Mouse (Mus musculus) neutrophil, adult 5-6 weeks (primary cell): ENCODE measurements around the gene Kremen2. TPM values are rescaled to one million over a fixed set of nuclear protein-coding genes. Genes with fewer than 3 reads are reported as not detected.
"Not testable (repeated sequence)": the region's sequence is repeated elsewhere in the genome, so short reads cannot be mapped to it uniquely, and the experiment has no call there.

Experiments
- ATAC-seq: fragments of 151-379, 151-347 bp; 2 replicates; pipeline ENCODE4 v1.8.0; 2017; ENCODE audit warnings: mild to moderate bottlenecking, moderate TSS enrichment; ENCODE audit not compliant: insufficient number of reproducible peaks, poor library complexity, low FRiP score, severe bottlenecking; ENCODE audit errors: extremely low read depth
- total RNA-seq: library from RNA; stranded (forward); fragments of 200-1000 nt; gene quantifications from 2 replicates; pipeline ENCODE4 v1.2.3, GENCODE M21; 2017

Gene Kremen2
- total RNA-seq, result 0.23 TPM in 1 of 2 replicates, not detected in the other

DNA sequence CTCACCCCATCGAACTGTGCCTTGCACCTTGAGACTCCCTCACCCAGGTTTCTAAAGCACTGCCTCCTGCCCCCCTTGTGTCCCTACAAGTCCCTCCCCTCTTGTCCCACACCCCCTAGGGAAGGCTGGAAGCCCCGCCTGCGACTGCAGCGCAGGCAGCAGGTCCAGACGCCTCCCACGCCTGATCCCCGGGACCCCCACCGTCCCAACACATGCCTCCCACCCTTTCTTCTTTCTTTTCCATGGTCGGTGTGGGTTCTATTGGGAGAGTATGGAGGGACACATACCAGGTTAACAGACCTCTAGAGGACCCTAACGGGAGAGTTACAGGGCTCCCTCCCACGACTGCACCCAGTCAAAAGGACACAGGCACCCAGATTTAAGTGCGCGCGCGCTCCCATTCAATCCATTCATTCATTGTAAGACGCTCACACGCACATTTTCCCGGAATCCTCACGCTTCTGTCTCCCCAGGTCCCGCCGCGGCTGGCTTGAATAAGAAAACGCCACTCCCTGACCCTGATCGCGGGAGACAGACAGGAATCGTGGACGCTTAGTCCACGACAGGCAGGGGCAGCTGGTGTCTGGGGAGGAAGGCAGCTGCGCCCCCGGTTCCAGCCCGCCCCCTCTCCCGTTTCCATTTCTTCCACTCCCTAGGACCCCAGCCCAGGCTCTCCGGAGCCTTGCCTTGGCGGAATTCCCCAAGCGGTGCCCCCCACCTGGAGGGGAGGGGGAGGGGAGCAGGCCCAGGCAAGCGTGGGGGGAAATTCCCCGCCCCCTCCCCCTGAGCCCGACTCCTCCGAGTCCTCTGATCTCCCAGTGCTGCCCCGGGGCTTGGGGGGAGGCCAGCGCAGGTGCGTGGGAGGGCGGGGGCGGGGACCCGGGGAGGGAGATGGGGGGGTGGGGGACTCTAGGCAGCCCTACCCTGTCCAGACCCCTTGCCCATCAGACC, at the start of gene Kremen2:
Gene Kremen2 (minus strand): TSS at position 533 of the 951 bp plus-strand sequence.
- ATAC-seq, result no peak

DNA sequence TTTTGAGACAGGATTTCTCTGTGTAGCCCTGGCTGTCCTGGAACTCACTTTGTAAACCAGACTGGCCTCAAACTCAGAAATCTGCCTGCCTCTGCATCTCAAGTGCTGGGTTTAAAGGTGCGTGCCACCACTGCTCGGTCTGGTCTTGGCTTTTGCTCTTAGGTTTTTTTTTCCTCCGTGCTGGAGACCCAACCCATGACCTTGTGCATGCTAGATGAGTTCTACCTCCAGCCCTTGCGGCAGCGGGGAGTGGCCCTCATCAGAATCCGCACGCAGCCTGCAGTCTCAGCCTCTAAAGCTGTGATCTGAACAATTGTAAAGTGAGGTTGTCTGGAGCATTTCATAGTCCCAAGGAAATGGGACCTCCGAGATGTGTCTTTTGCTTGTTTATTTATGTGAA, 49.7 kb upstream of the Kremen2 start:
- ATAC-seq, result no peak

DNA sequence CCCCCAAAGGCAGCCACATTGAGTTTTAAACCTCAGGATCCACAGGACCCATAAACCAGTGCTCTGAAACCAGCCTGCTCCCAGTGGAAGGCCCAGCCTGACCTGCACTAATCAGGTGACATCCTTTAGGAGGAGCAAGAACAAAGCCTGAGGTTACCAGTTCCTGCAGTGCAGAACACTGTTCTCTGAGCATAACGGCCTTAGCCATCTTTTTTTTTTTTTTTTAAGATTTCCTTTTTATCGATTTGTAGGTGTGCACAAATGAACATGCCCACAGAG, 45.4 kb upstream of the Kremen2 start:
- ATAC-seq, result no peak

DNA sequence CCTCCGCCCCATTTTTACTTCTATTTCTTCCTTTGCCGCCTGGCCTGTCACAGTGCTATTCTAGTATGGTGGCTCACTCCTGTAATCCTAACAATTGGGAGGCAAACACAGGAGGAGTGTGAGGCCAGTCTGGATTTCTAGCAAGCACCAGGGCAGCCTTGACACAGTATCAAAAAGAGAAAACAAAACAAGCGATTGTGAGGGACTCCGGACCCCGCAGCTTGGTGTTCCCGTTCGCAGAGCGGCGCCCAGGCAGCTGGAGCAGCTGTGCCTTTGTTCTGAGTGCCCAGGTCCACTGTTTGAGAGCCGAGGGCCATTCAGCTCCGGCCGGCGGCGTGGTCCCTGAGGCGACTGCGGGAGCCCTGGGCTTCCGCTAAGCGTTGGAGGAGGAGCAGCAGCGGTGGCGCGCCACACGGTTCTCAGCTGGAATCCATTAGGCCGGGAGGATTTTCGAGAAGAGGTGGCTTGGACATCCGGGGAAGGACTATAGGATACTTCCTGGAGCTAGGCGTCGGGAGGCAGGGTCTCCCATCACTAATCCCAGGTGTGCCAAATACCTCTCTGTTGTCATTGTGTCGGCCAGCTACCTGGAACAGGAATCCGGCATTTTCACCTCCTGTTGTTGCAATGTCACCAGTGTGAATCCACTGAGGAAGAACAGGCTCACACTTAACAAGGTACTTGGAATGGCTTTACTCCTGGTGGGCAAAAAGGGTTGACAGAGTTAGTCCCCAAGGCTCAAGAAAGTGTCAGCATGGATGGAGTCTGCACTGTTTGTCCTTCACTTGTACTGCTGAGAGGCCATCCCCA, 44.8 kb upstream of the Kremen2 start, which contains the start of gene Srrm2:
Gene Srrm2 (plus strand): TSS at position 264 of the 810 bp plus-strand sequence.
- ATAC-seq, result peak; percentile 47; the same call in 1 of the 2 replicates

DNA sequence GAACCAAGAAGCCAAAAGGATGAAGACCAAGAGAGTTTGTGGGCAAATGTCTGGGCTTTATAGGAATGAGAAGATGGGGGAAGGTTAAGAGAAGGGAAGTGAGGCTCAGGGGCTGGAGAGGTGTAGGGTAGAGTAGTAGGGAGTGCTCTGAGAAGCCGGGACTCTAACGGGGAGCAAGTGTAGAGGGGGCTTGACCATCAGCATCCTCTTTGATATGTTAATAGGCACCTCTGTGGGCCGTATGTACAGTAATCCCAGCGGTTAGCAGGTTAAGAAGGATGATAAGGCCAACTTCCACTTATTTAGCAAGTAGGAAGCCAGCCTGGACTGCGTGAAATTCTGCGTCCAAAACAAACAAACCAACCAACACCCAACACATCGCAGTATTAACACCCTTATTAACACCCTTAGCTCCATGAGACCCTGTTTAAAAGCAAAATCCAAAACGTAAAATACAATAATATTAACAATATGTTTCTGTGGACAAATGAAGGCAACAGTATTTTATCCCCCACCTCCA, 44.2 kb upstream of the Kremen2 start:
- no peak for ATAC-seq

DNA sequence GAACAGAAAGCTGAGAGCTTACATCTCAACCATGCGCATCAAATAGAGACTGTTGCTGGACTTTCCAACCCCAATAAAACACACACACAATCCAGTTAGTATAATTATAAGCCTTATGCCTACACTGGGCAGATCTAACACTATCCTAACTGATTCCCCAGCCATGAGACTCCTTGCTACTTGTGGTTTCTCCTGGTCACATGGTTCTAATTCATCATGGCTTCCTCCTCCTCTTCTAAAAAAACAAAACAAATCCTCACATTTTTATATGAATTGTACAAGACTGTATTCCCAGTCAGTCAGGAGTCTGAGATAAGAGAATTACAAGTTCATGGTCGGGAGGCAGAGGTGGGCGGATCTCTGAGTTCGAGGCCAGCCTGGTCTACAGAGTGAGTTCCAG, 43.3 kb upstream of the Kremen2 start:
- no peak for ATAC-seq

DNA sequence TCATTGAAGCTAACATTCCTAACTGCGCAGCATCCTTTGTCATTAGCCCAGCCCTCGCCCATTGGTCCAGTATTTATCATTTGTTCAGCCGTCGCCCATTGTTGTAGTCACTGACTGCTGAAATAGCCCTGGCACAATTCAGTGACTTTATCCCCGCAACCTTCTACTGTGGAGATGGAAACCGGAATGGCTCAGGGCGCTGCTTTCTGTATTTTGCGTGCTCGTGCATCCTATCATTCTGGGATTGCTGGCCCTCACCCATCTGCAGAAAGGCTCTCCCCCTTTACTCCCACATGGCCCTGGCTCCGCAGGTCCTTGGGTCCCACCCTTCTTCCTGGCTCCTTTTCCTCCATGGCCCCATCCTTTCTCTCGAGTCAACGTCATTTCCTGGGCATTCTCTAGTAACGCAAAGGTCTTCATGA, 40.9 kb upstream of the Kremen2 start:
- ATAC-seq, result no peak

DNA sequence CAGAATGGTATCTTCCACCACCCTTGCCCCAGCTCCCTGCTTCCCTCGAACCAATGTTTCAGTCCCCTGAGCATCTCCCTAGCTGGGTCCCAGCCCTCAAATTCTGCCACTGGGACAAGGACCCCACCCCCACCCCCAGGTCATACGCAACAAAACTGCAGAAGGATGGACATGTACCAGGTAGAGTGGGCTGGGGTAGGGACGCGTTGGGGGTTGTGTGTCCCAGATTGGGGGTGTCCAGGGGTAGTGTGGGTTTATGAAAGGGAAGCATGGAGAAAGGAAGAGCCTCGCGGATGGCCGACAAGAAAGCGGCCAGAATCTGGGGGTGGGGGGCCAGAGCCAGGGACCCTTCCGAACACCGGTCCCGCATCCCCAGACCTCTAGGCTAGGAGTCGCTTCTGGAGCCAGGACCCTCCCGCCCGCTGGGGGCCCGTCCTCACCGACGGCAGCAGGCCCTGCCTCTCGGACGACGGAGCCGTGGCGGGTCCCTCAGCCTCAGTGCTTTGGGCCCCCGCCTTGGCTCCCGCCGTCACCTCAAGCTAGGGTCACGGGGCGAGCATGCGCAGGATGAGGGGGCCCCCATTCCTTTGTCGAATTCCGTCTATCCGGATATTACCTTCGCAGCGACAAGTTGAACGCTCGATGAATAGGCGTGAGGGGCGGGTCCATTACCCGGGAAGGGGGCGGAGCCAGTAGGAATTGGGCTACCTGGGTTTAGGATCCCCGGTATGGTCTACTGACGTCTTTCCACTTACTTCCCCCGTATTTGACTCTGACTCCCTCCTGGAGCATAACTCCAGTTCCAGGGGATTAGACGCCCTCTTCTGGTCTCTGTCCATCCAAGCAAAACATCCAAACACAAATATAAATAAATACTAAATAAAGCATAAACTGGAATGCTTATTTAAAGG, 40.2 kb upstream of the Kremen2 start, which contains the start of gene Flywch2:
Gene Flywch2 (minus strand): TSS at position 521 of the 911 bp plus-strand sequence.
- peak; percentile 49; the same call in 1 of the 2 replicates for ATAC-seq

DNA sequence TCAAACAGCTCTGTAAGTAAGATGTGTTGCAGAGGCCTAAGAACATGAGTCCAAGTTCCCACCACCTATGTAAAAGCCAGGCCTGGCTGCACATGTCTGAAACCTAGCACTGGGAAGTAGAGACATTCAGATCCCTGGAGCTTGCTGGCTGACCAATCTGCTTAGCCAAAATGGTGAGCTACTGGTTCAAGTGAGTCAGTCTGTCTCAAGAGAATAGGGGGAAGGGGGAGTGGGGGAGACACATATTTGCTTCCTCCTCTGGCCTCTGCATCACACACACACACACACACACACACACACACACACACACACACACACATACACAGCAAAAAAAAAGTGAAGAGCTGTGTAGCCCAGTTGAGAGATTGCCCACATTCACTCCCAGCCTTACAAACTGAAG, 37.7 kb upstream of the Kremen2 start:
- ATAC-seq, result no peak

DNA sequence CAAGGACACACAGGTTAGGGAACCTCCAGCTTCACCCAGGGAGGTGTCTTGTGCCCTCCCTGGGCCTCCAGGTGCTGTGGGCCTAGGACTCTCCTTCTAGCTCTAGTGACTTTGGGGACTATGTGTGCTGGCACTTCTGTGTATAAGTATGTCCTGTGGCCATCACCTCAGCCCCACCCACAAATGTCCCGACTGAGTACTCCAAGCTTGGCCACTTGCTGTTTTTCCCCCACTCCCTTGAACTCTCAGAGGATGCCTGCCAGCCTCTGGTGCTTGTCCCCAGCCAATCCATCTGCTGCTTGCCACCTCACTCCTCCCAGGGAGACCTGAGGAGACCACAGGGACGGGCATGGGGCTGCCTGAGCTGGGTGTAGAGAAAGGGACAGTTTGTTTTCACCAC, 32.8 kb upstream of the Kremen2 start:
- ATAC-seq, result no peak

DNA sequence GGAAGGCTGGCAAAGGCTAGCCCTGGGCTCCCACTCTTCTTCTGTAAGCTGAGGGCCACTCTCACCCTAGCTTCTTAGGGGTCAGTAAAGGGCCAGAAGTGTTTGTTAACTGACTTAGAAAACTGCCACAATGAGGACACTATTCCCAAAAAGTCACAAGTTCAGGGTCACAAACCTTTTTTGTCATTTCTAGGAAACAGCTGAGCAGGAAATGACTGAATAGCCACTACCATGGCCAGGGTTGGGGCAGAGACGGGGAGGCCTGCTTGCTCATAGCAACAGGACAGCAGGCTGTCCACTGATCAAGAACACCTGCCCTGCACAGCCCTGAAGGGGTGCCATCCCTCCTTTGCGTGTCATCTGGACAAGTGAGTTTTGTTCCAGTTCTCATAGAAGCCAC, 31.5 kb upstream of the Kremen2 start:
- no peak for ATAC-seq

DNA sequence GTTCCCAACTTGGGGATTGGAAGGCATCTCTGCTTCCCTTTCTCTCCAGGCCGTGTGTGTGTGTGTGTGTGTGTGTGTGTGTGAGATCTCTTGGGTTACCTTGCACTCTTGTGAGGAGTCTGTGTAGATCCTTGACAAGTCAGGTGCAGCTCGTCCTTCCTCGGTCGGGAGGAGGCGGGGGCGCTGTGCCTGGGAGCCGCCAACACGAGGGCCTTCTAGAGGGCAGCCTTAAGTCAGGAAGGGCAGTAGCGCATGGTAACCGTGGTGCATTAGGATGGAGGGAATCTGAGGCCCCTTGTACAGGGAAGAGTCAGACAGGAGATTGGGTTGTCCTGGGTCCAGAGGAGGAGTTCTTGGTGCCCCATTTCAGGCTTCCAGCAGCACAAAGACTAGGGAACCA, 30.6 kb upstream of the Kremen2 start:
- ATAC-seq, result no peak

DNA sequence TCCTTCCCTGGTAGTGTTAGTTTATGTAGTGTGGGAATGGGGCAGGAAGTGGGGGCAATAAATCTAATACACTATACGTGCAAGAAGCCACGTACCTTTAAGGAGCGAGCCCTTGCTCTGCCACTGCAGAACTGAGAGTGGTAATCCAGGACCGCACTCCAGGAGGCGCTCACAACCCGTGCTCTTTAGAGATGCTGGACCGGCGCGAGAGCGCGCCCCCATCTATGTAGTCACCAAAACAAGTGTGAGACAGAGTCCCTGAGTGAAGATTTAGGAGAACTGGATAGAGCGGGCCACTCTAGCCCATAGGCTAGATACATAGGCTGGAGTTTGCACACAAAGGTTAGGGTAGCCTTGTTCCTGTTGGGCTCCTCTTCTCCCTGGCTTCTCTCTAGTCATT, 28.5 kb upstream of the Kremen2 start:
- peak; percentile 71 for ATAC-seq

DNA sequence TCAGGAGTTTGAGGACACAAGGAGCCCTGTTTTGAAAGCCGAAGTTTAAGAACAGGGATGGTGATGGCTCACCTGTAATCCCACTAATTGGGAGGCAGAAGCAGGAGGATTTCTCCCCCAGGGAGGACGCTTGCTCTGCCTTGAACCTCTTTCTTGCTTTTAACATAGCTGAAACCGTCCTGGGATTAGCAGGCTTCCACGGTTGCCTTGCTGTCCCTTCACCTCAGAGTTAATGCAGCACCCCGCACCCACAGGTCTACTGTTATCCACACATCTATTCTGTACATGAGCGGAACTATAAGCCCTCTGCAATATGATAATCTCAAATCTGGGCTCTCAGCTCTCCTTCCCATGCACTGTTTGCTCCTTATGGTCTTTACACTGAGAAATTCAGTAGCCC, 28.0 kb upstream of the Kremen2 start:
- no peak for ATAC-seq

DNA sequence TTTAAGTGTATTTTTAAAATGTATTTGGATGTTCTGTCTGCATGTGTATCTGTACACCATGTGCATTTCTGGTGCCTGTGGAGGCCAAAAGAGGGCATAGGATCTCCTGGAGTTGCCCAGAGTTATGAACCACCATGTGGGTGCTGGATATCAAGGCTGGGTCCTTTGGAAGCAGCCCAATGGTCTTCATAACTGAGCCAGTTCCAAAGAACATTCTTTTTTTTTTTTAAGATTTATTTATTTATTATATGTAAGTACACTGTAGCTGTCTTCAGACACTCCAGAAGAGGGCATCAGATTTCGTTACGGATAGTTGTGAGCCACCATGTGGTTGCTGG, 26.6 kb upstream of the Kremen2 start:
- not testable (repeated sequence) for ATAC-seq

DNA sequence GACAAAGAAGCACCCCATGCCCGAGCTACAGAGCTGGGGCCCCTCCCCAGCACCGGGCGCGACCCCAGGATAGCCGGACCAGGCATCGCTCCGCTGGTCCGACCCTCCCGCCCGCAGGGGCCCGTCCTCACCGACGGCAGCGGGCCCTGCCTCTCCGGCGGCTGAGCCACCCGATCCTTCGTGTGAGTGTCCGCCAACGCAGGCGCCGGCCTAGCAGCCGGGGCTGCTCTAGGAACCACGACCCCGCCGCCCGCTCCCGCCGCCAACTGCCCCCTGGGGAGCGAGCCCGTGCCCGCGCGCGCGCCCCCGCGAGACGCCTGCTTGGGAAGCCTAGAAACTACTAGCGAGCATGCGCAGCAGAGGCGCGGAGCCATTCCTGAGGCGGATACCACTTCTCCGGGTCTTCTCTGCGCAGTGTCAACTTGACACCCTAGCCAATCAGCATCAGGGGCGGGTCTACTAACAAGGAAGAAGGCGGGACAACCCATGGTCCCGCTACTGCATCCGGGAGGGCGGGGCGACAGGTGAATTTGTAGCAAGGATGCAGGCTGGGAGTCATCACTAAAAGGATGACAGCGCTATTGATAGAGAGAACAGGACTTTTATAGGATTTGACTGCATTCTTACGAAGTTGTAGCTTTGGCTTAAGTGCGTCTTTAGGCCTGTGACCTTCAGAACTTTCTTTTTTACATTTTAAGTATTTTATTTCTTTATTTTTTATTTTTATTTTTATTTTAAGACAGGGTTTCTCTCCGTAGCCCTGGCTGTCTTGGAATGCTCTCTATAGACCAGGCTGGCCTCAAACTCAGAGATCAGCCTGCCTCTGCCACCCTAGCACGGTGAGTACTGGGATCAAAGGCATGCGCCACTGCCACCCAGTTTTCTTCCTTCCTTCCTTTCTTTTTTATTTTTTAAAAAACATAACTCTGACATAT, 25.9 kb upstream of the Kremen2 start, which contains the start of gene Flywch1:
Gene Flywch1 (minus strand): TSS at position 319 of the 935 bp plus-strand sequence.
- ATAC-seq, result peak; percentile 98

DNA sequence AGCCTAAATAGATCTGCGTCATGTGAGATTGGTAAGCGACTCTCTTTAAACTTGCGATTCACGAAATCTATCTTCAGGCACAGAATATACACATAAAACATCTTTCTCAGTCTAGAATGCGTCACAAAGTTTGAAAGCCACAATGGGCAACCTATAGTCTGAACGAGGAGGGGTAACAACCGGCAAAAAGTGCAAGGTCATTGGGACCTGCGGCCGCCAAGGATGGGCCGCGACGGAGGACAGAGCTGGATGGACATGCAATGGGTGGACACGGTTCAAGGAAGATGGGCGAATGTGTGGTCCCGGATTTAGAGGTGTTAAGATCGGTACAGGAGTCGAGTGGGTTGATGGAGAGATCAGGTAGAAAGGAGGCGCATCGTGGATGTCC, 25.3 kb upstream of the Kremen2 start:
- ATAC-seq, result no peak

DNA sequence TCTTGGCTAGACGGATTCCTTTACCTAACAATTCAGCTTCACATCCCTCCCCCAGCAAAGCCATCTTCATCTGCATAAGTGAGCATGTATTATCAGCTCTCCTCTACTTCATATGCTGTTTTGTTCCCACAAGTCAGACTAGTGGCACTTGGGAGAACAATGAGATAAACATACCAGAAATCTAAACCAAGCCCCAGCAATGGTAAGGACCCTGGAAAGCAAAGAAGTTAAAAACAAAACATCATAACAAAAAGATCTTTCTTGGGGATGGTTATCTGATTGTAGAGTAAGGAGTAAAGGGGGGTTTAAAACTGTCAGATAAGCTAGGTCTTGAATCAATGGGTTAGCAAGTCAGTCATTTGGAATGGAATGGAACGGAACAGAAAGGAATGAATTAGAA, 24.9 kb upstream of the Kremen2 start:
- ATAC-seq, result no peak
